Mouse (Mus musculus): ENCODE data around the gene Ubxn11.

DNA sequence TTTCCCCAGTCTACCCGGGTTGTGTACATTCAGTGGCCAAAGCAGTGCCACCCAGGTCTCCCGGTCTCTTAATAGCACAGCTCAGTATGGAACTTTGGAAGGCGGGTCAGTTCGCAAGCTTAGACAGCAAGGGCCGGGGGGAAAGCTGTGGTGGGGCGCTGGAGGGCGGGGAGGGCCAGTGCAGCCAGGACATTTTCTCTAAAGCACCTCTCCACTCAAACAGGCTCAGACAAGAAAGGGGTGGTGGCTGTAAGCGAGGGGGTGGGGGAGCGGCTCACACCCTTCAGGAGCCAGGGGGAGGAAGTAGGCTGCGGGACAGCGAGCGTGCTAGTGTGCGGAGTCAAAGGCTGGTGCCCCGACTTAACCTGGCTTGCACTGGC lies 26.6 kb downstream of the Ubxn11 start:
- TF ChIP-seq CTCF (IDR thresholded peaks at IDR 0.05; ENCODE audit: borderline replicate concordance, extremely low read depth, insufficient read depth, insufficient read length) (no peak), POLR2A (IDR thresholded peaks at IDR 0.05; ENCODE audit: borderline replicate concordance, extremely low read depth, insufficient read depth, insufficient read length, poor library complexity, severe bottlenecking) (no peak)
